Mouse (Mus musculus): ENCODE data around the gene Rptor. TPM values are rescaled to one million over a fixed set of nuclear protein-coding genes. Genes with fewer than 3 reads are reported as not detected.
A peak's percentile ranks its signal among the peaks of the same experiment; 100 is the strongest.

Rptor gene
- polyA plus RNA-seq, 1 experiment from 2014 or later, result 5.2 TPM

- H3K36me3 ChIP-seq (ENCODE audit: control insufficient read depth, insufficient read depth, low read length), result peaks cover 2% of the 10 kb centered on the region; the same call in 1 of the 2 replicates
These were observed 264.1 kb downstream of the Rptor start for GRCm38 (mm10) chr11:119866837-119867236.

GRCm38 (mm10) chr11:119868138-119868537 is 265.4 kb downstream of the Rptor start:
- H3K4me2 ChIP-seq (ENCODE audit: low read depth, low read length), result no peak overlapping the region
- peaks cover 2% of the 10 kb centered on the region; the same call in 1 of the 2 replicates for H3K4me1 ChIP-seq (ENCODE audit: control insufficient read depth, insufficient read depth, low read length)
- no peaks in the 10 kb centered on the region for H3K27me3 ChIP-seq (replicated peaks; ENCODE audit: control insufficient read depth, insufficient read depth, low read length)
- peaks cover 5% of the 10 kb centered on the region; the same call in 1 of the 2 replicates for H3K36me3 ChIP-seq (ENCODE audit: control insufficient read depth, insufficient read depth, low read length)
- no peak overlapping the region for H3K4me3 ChIP-seq (ENCODE audit: low read length)
- no peak overlapping the region for H3K9ac ChIP-seq (ENCODE audit: low read depth, low read length)
- no peak overlapping the region for H3K27ac ChIP-seq (ENCODE audit: low read length)
- no peaks in the 10 kb centered on the region for H3K9me3 ChIP-seq (ENCODE audit: control insufficient read depth, low read length)
- 64% methylated on average over 3 of the region's 3 CpGs for WGBS
- ATAC-seq, result no peak

More at GRCm38 (mm10) chr11:119866837-119867236, 264.1 kb downstream of the Rptor start:
- H3K27ac ChIP-seq (ENCODE audit: low read length), result no peak overlapping the region
- H3K27me3 ChIP-seq (replicated peaks; ENCODE audit: control insufficient read depth, insufficient read depth, low read length), result no peaks in the 10 kb centered on the region
- peaks cover 3% of the 10 kb centered on the region; the same call in 1 of the 2 replicates for H3K4me1 ChIP-seq (ENCODE audit: control insufficient read depth, insufficient read depth, low read length)
- no peaks in the 10 kb centered on the region for H3K9me3 ChIP-seq (ENCODE audit: control insufficient read depth, low read length)
- no peak overlapping the region for H3K4me3 ChIP-seq (ENCODE audit: low read length)
- no peak overlapping the region for H3K9ac ChIP-seq (ENCODE audit: low read depth, low read length)
- ATAC-seq, result no peak
- H3K4me2 ChIP-seq (ENCODE audit: low read depth, low read length), result no peak overlapping the region
- 83% methylated on average over 6 of the region's 6 CpGs for WGBS

GRCm38 (mm10) chr11:119868556-119868955 is 265.9 kb downstream of the Rptor start:
- no peak overlapping the region for H3K4me3 ChIP-seq (ENCODE audit: low read length)
- WGBS, result 70% methylated on average over 4 of the region's 4 CpGs
- H3K36me3 ChIP-seq (ENCODE audit: control insufficient read depth, insufficient read depth, low read length), result peaks cover 5% of the 10 kb centered on the region; the same call in 1 of the 2 replicates
- H3K9me3 ChIP-seq (ENCODE audit: control insufficient read depth, low read length), result no peaks in the 10 kb centered on the region
- no peak for ATAC-seq
- no peaks in the 10 kb centered on the region for H3K27me3 ChIP-seq (replicated peaks; ENCODE audit: control insufficient read depth, insufficient read depth, low read length)
- H3K27ac ChIP-seq (ENCODE audit: low read length), result peak overlapping the region; percentile 51
- no peak overlapping the region for H3K9ac ChIP-seq (ENCODE audit: low read depth, low read length)
- no peaks in the 10 kb centered on the region for H3K4me1 ChIP-seq (ENCODE audit: control insufficient read depth, insufficient read depth, low read length)
- no peak overlapping the region for H3K4me2 ChIP-seq (ENCODE audit: low read depth, low read length)

- Histone ChIP-seq H3K36me3 (ENCODE audit: control insufficient read depth, insufficient read depth, low read length) (0 out of 2 replicates have a peak, but pooled peaks cover 2% of the 10 kb centered on the region), H3K9me3 (ENCODE audit: control insufficient read depth, low read length) (no peaks in the 10 kb centered on the region), H3K4me3 (ENCODE audit: low read length) (no peak overlapping the region), H3K27me3 (replicated peaks; ENCODE audit: control insufficient read depth, insufficient read depth, low read length) (no peaks in the 10 kb centered on the region), H3K9ac (ENCODE audit: low read depth, low read length) (no peak overlapping the region), H3K27ac (ENCODE audit: low read length) (no peak overlapping the region), H3K4me2 (ENCODE audit: low read depth, low read length) (no peak overlapping the region), H3K4me1 (ENCODE audit: control insufficient read depth, insufficient read depth, low read length) (no peaks in the 10 kb centered on the region)
- ATAC-seq, result no peak
- WGBS, result 92% methylated on average over 7 of the region's 7 CpGs
These were observed 268.4 kb downstream of the Rptor start for GRCm38 (mm10) chr11:119871141-119871540.

- H3K9me3 ChIP-seq (ENCODE audit: control insufficient read depth, low read length), result no peaks in the 10 kb centered on the region
- no peak for ATAC-seq
- WGBS, result 96% methylated on average over 4 of the region's 4 CpGs
- no peak overlapping the region for H3K27ac ChIP-seq (ENCODE audit: low read length)
- no peak overlapping the region for H3K9ac ChIP-seq (ENCODE audit: low read depth, low read length)
- no peaks in the 10 kb centered on the region for H3K4me1 ChIP-seq (ENCODE audit: control insufficient read depth, insufficient read depth, low read length)
- H3K27me3 ChIP-seq (replicated peaks; ENCODE audit: control insufficient read depth, insufficient read depth, low read length), result no peaks in the 10 kb centered on the region
- no peak overlapping the region for H3K4me3 ChIP-seq (ENCODE audit: low read length)
- no peak overlapping the region for H3K4me2 ChIP-seq (ENCODE audit: low read depth, low read length)
- peaks cover 2% of the 10 kb centered on the region; the same call in 1 of the 2 replicates for H3K36me3 ChIP-seq (ENCODE audit: control insufficient read depth, insufficient read depth, low read length)
These were observed 270.9 kb downstream of the Rptor start for GRCm38 (mm10) chr11:119873643-119874042.

GRCm38 (mm10) chr11:119874841-119875240 is 272.1 kb downstream of the Rptor start:
- WGBS, result 88% methylated on average over 1 of the region's 1 CpGs
- no peaks in the 10 kb centered on the region for H3K4me1 ChIP-seq (ENCODE audit: control insufficient read depth, insufficient read depth, low read length)
- no peak overlapping the region for H3K4me3 ChIP-seq (ENCODE audit: low read length)
- no peaks in the 10 kb centered on the region for H3K27me3 ChIP-seq (replicated peaks; ENCODE audit: control insufficient read depth, insufficient read depth, low read length)
- H3K36me3 ChIP-seq (ENCODE audit: control insufficient read depth, insufficient read depth, low read length), result peaks cover 2% of the 10 kb centered on the region; the same call in 1 of the 2 replicates
- no peak for ATAC-seq
- no peak overlapping the region for H3K4me2 ChIP-seq (ENCODE audit: low read depth, low read length)
- no peak overlapping the region for H3K9ac ChIP-seq (ENCODE audit: low read depth, low read length)
- no peak overlapping the region for H3K27ac ChIP-seq (ENCODE audit: low read length)
- no peaks in the 10 kb centered on the region for H3K9me3 ChIP-seq (ENCODE audit: control insufficient read depth, low read length)

- Histone ChIP-seq H3K36me3 (ENCODE audit: control insufficient read depth, insufficient read depth, low read length) (peaks cover 2% of the 10 kb centered on the region; the same call in 1 of the 2 replicates), H3K27me3 (replicated peaks; ENCODE audit: control insufficient read depth, insufficient read depth, low read length) (no peaks in the 10 kb centered on the region), H3K9ac (ENCODE audit: low read depth, low read length) (no peak overlapping the region), H3K27ac (ENCODE audit: low read length) (no peak overlapping the region), H3K4me1 (ENCODE audit: control insufficient read depth, insufficient read depth, low read length) (no peaks in the 10 kb centered on the region), H3K9me3 (ENCODE audit: control insufficient read depth, low read length) (no peaks in the 10 kb centered on the region), H3K4me2 (ENCODE audit: low read depth, low read length) (no peak overlapping the region), H3K4me3 (ENCODE audit: low read length) (no peak overlapping the region)
- 86% methylated on average over 9 of the region's 9 CpGs for WGBS
- no peak for ATAC-seq
These were observed 273.0 kb downstream of the Rptor start for GRCm38 (mm10) chr11:119875685-119876084.

GRCm38 (mm10) chr11:119877124-119877523 is 274.4 kb downstream of the Rptor start:
- no peaks in the 10 kb centered on the region for H3K27me3 ChIP-seq (replicated peaks; ENCODE audit: control insufficient read depth, insufficient read depth, low read length)
- H3K27ac ChIP-seq (ENCODE audit: low read length), result no peak overlapping the region
- 91% methylated on average over 7 of the region's 7 CpGs for WGBS
- H3K9me3 ChIP-seq (ENCODE audit: control insufficient read depth, low read length), result no peaks in the 10 kb centered on the region
- H3K4me1 ChIP-seq (ENCODE audit: control insufficient read depth, insufficient read depth, low read length), result no peaks in the 10 kb centered on the region
- H3K4me3 ChIP-seq (ENCODE audit: low read length), result no peak overlapping the region
- no peak overlapping the region for H3K9ac ChIP-seq (ENCODE audit: low read depth, low read length)
- H3K36me3 ChIP-seq (ENCODE audit: control insufficient read depth, insufficient read depth, low read length), result peaks cover 2% of the 10 kb centered on the region; the same call in 1 of the 2 replicates
- no peak for ATAC-seq
- H3K4me2 ChIP-seq (ENCODE audit: low read depth, low read length), result no peak overlapping the region

GRCm38 (mm10) chr11:119879573-119879972 is 276.9 kb downstream of the Rptor start:
- Histone ChIP-seq H3K9ac (ENCODE audit: low read depth, low read length) (no peak overlapping the region), H3K36me3 (ENCODE audit: control insufficient read depth, insufficient read depth, low read length) (no peaks in the 10 kb centered on the region; the same call in 1 of the 2 replicates), H3K4me2 (ENCODE audit: low read depth, low read length) (no peak overlapping the region), H3K9me3 (ENCODE audit: control insufficient read depth, low read length) (no peaks in the 10 kb centered on the region), H3K27me3 (replicated peaks; ENCODE audit: control insufficient read depth, insufficient read depth, low read length) (no peaks in the 10 kb centered on the region), H3K4me3 (ENCODE audit: low read length) (no peak overlapping the region), H3K4me1 (ENCODE audit: control insufficient read depth, insufficient read depth, low read length) (no peaks in the 10 kb centered on the region), H3K27ac (ENCODE audit: low read length) (no peak overlapping the region)
- no peak for ATAC-seq
- 88% methylated on average over 5 of the region's 5 CpGs for WGBS

- Histone ChIP-seq H3K9me3 (ENCODE audit: control insufficient read depth, low read length) (no peaks in the 10 kb centered on the region), H3K4me3 (ENCODE audit: low read length) (no peak overlapping the region), H3K9ac (ENCODE audit: low read depth, low read length) (no peak overlapping the region), H3K27ac (ENCODE audit: low read length) (no peak overlapping the region), H3K27me3 (replicated peaks; ENCODE audit: control insufficient read depth, insufficient read depth, low read length) (no peaks in the 10 kb centered on the region), H3K36me3 (ENCODE audit: control insufficient read depth, insufficient read depth, low read length) (peaks cover 5% of the 10 kb centered on the region), H3K4me2 (ENCODE audit: low read depth, low read length) (no peak overlapping the region), H3K4me1 (ENCODE audit: control insufficient read depth, insufficient read depth, low read length) (no peaks in the 10 kb centered on the region)
- ATAC-seq, result 0 out of 2 replicates have a peak, but pooled peaks have one; percentile 21
- WGBS, result 60% methylated on average over 2 of the region's 2 CpGs
These were observed 280.9 kb downstream of the Rptor start for GRCm38 (mm10) chr11:119883646-119884045.

All from intestine, embryonic 16.5 days (tissue).